Mouse (Mus musculus) hindbrain, embryonic 12.5 days (tissue): ENCODE data around the gene Slc25a42. TPM values are rescaled to one million over a fixed set of nuclear protein-coding genes. Genes with fewer than 3 reads are reported as not detected.

Experiments used
- ATAC-seq: fragments of 200-750 bp; cut with Nextera tagmentation; 2 replicates; pipeline ENCODE4 v1.8.0; 2017; ENCODE audit warnings: moderate TSS enrichment; ENCODE audit not compliant: low FRiP score
- H3K27ac ChIP-seq: fragments of 300-500 bp; sonication (generic); 2 replicates; pipeline ENCODE4 v1.5.1; 2016; ENCODE audit warnings: mild to moderate bottlenecking
- H3K27me3 ChIP-seq: fragments of 300-500 bp; sonication (generic); 2 replicates; pipeline ENCODE4 v1.6.1; 2016; ENCODE audit warnings: mild to moderate bottlenecking
- H3K36me3 ChIP-seq: fragments of 300-500 bp; sonication (generic); 2 replicates; pipeline ENCODE4 v1.6.1; 2016; ENCODE audit warnings: mild to moderate bottlenecking
- H3K4me1 ChIP-seq: fragments of 300-500 bp; sonication (generic); 2 replicates; pipeline ENCODE4 v1.6.1; 2016
- H3K4me2 ChIP-seq: fragments of 300-500 bp; sonication (generic); replicated peaks from 2 replicates; pipeline ENCODE4 v1.6.1; 2016; ENCODE audit warnings: mild to moderate bottlenecking
- H3K4me3 ChIP-seq: fragments of 300-500 bp; sonication (generic); 2 replicates; pipeline ENCODE4 v1.5.1; 2016; ENCODE audit warnings: mild to moderate bottlenecking
- H3K9ac ChIP-seq: fragments of 300-500 bp; sonication (generic); 2 replicates; pipeline ENCODE4 v1.6.1; 2016; ENCODE audit warnings: mild to moderate bottlenecking, moderate library complexity
- H3K9me3 ChIP-seq: fragments of 300-500 bp; sonication (generic); replicated peaks from 2 replicates; pipeline ENCODE4 v1.6.1; 2016; ENCODE audit warnings: mild to moderate bottlenecking
- WGBS: fragments of 180-500 bp; shearing (Covaris S2); methylation state at CpG from one replicate; pipeline ENCODE4 v1.1.7; 2016; 5-methylcytosine and 5-hydroxymethylcytosine counted together
- polyA plus RNA-seq: library from polyadenylated mRNA; unstranded; fragments of >200 nt; fragmentation: Nextera tagmentation; extraction: Ambion mirVana; gene quantifications from 2 replicates; pipeline ENCODE4 v1.2.1, GENCODE M21; 2016

Slc25a42 gene
- polyA plus RNA-seq, 1 experiment from 2014 or later = 4.3 TPM

- no peak overlapping the region for H3K4me3 ChIP-seq
- H3K36me3 ChIP-seq = no peaks in the 10 kb centered on the region
- H3K27me3 ChIP-seq = peaks cover 21% of the 10 kb centered on the region
- no peak for ATAC-seq
- H3K4me1 ChIP-seq = peaks cover 7% of the 10 kb centered on the region
- H3K9me3 ChIP-seq = no peaks in the 10 kb centered on the region
- no peak overlapping the region for H3K27ac ChIP-seq
- H3K4me2 ChIP-seq = no peak overlapping the region
- H3K9ac ChIP-seq = no peak overlapping the region
- 56% methylated on average over 13 of the region's 13 CpGs for WGBS
Observed at GRCm38 (mm10) chr8:70160015-70160414, 52.1 kb downstream of the Slc25a42 start.

GRCm38 (mm10) chr8:70159211-70159610 lies 52.9 kb downstream of the Slc25a42 start:
- Histone ChIP-seq H3K4me1 (peaks cover 7% of the 10 kb centered on the region), H3K4me2 (no peak overlapping the region), H3K27me3 (peaks cover 16% of the 10 kb centered on the region), H3K9ac (no peak overlapping the region), H3K9me3 (no peaks in the 10 kb centered on the region), H3K4me3 (no peak overlapping the region), H3K27ac (no peak overlapping the region), H3K36me3 (no peaks in the 10 kb centered on the region)
- 80% methylated on average over 4 of the region's 4 CpGs for WGBS
- ATAC-seq = no peak

GRCm38 (mm10) chr8:70158069-70158853 lies 53.8 kb downstream of the Slc25a42 start:
- peak overlapping the region; percentile 48 for H3K4me3 ChIP-seq
- peak overlapping the region; percentile 71 for H3K4me2 ChIP-seq
- peaks cover 7% of the 10 kb centered on the region for H3K4me1 ChIP-seq
- 13% methylated on average over 40 of the region's 40 CpGs for whole genome bisulfite sequencing
- no peaks in the 10 kb centered on the region for H3K9me3 ChIP-seq
- H3K36me3 ChIP-seq = no peaks in the 10 kb centered on the region
- peaks cover 16% of the 10 kb centered on the region for H3K27me3 ChIP-seq
- peak overlapping the region; percentile 64 for H3K9ac ChIP-seq
- peak; percentile 93 for ATAC-seq
- H3K27ac ChIP-seq = no peak overlapping the region

GRCm38 (mm10) chr8:70157240-70157800 lies 54.8 kb downstream of the Slc25a42 start:
- no peak overlapping the region for H3K4me2 ChIP-seq
- H3K4me3 ChIP-seq = no peak overlapping the region
- peaks cover 12% of the 10 kb centered on the region for H3K4me1 ChIP-seq
- no peaks in the 10 kb centered on the region for H3K36me3 ChIP-seq
- no peaks in the 10 kb centered on the region for H3K9me3 ChIP-seq
- peaks cover 16% of the 10 kb centered on the region for H3K27me3 ChIP-seq
- ATAC-seq = no peak
- H3K27ac ChIP-seq = no peak overlapping the region
- H3K9ac ChIP-seq = no peak overlapping the region
- 90% methylated on average over 1 of the region's 1 CpGs for WGBS

- no peaks in the 10 kb centered on the region for H3K36me3 ChIP-seq
- 12% methylated on average over 22 of the region's 22 CpGs for WGBS
- peak overlapping the region; percentile 44 for H3K4me2 ChIP-seq
- H3K4me3 ChIP-seq = no peak overlapping the region
- peaks cover 16% of the 10 kb centered on the region; the same call in 1 of the 2 replicates for H3K27me3 ChIP-seq
- H3K27ac ChIP-seq = no peak overlapping the region
- H3K4me1 ChIP-seq = peaks cover 10% of the 10 kb centered on the region
- no peaks in the 10 kb centered on the region for H3K9me3 ChIP-seq
- no peak overlapping the region for H3K9ac ChIP-seq
- ATAC-seq = peak; percentile 91
Observed at GRCm38 (mm10) chr8:70152537-70153257, 59.4 kb downstream of the Slc25a42 start.

- no peak for ATAC-seq
- H3K4me2 ChIP-seq = peak overlapping the region; percentile 19; the same call in 1 of the 2 replicates
- H3K9me3 ChIP-seq = no peaks in the 10 kb centered on the region
- H3K9ac ChIP-seq = no peak overlapping the region
- H3K4me1 ChIP-seq = peaks cover 10% of the 10 kb centered on the region
- H3K36me3 ChIP-seq = peaks cover 25% of the 10 kb centered on the region
- H3K27ac ChIP-seq = no peak overlapping the region
- no peak overlapping the region for H3K4me3 ChIP-seq
- WGBS = 19% methylated on average over 13 of the region's 13 CpGs
- peaks cover 6% of the 10 kb centered on the region; the same call in 1 of the 2 replicates for H3K27me3 ChIP-seq
Observed at GRCm38 (mm10) chr8:70150158-70150557, 61.9 kb downstream of the Slc25a42 start.

DNA sequence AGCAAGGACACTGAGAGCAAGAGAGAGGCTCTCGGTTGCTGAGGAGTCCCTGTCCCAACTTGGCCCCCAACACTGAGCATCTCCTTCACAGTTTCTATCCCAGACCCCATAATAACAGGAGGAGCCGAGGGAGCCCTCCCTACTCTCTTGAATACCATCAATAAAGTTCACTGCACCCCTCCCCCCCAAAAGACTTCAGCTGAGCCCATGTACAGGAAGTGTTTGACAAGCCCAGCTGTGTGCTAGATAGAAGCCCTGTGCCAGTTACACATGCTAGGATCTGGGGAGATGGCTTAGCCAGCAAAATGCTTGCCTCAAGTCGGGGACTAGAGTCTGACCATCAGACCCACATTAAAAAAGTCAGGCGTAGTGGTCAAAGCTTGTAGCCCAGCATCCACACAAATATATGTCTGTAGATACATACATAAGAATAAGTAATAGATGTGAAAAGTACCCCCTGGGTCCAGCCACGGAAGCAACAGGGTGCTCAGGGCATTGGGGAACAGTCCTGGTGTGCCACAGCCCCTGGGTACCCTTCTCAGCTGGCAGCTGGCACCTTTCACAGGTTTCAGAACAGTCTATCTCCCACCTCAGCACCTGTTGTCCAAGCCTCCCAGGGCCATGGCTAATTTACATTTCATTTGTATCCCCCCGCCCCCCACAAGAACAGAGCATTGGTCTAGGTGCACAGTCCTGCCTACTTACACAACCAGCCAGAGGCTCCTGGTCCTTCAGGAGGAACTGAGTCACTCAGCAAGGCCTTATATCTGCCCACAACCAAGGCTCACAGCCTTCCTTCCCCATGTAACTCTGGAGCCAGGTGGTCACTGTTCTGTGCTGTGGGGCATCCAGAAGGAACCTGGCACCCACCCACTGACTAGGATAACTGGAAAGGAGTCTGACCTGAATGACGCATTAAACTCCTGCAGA lies 64.2 kb downstream of the Slc25a42 start:
- H3K27ac ChIP-seq = no peak overlapping the region
- no peak overlapping the region for H3K4me2 ChIP-seq
- 86% methylated on average over 7 of the region's 7 CpGs for WGBS
- H3K9ac ChIP-seq = no peak overlapping the region
- H3K4me1 ChIP-seq = peaks cover 10% of the 10 kb centered on the region
- ATAC-seq = no peak
- H3K36me3 ChIP-seq = peaks cover 45% of the 10 kb centered on the region
- no peaks in the 10 kb centered on the region for H3K9me3 ChIP-seq
- peaks cover 6% of the 10 kb centered on the region; the same call in 1 of the 2 replicates for H3K27me3 ChIP-seq
- H3K4me3 ChIP-seq = no peak overlapping the region

- peaks cover 49% of the 10 kb centered on the region for H3K36me3 ChIP-seq
- H3K4me2 ChIP-seq = peak overlapping the region; percentile 83
- H3K4me1 ChIP-seq = peaks cover 21% of the 10 kb centered on the region
- H3K4me3 ChIP-seq = peak overlapping the region; percentile 73
- peak overlapping the region; percentile 85 for H3K27ac ChIP-seq
- ATAC-seq = no peak
- no peaks in the 10 kb centered on the region for H3K9me3 ChIP-seq
- 16% methylated on average over 9 of the region's 9 CpGs for WGBS
- H3K27me3 ChIP-seq = no peaks in the 10 kb centered on the region
- H3K9ac ChIP-seq = peak overlapping the region; percentile 79
Observed at GRCm38 (mm10) chr8:70139981-70140380, 72.1 kb downstream of the Slc25a42 start.

- Histone ChIP-seq H3K4me2 (peak within 1 kb of the TSS; percentile 83), H3K9me3 (no peaks in the 10 kb centered on the region), H3K36me3 (peaks cover 49% of the 10 kb centered on the region), H3K27me3 (no peaks in the 10 kb centered on the region), H3K4me3 (peak within 1 kb of the TSS; percentile 73), H3K4me1 (peaks cover 21% of the 10 kb centered on the region), H3K9ac (peak within 1 kb of the TSS; percentile 79), H3K27ac (peak within 1 kb of the TSS; percentile 85)
- ATAC-seq = peak; percentile 98
- WGBS = under 1% methylated on average over 46 of the region's 46 CpGs
Observed at GRCm38 (mm10) chr8:70139026-70139857, 72.9 kb downstream of the Slc25a42 start, which contains the start of the genes Rfxank, Borcs8 and Mef2b. Gene Rfxank, minus strand, starts transcription at chr8:70139154. Gene Borcs8, plus strand, starts transcription at chr8:70139499. Gene Mef2b, plus strand, starts transcription at chr8:70139711.

- no peaks in the 10 kb centered on the region for H3K27me3 ChIP-seq
- H3K4me1 ChIP-seq = peaks cover 21% of the 10 kb centered on the region
- ATAC-seq = no peak
- H3K36me3 ChIP-seq = peaks cover 50% of the 10 kb centered on the region
- no peaks in the 10 kb centered on the region for H3K9me3 ChIP-seq
- peak overlapping the region; percentile 41 for H3K9ac ChIP-seq
- H3K4me3 ChIP-seq = peak overlapping the region; percentile 73
- H3K27ac ChIP-seq = no peak overlapping the region
- 79% methylated on average over 4 of the region's 4 CpGs for WGBS
- H3K4me2 ChIP-seq = peak overlapping the region; percentile 83
Observed at GRCm38 (mm10) chr8:70137890-70138289, 74.2 kb downstream of the Slc25a42 start.

DNA sequence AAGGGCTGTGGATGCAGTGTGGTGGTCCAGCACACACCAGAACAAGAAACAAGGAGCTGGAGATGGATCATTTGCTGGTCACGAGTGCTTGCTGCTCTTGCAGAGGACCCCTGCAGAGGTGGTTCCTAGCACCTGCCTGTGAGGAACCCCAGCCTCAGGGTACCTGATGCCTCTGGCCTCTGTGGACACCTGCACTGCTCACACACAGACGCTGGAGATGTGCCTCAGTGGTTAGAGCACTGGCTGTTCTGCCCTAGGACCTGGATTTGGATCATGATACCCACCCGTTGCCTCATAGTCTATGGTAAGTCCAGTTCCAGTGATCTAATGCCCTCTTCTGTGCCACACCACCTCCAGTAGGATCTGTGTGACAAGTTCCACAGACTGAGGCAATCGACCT lies 75.5 kb downstream of the Slc25a42 start:
- Histone ChIP-seq H3K9ac (no peak overlapping the region), H3K27ac (no peak overlapping the region), H3K4me1 (peaks cover 27% of the 10 kb centered on the region), H3K9me3 (no peaks in the 10 kb centered on the region), H3K4me3 (no peak overlapping the region), H3K27me3 (no peaks in the 10 kb centered on the region), H3K4me2 (no peak overlapping the region), H3K36me3 (peaks cover 46% of the 10 kb centered on the region)
- ATAC-seq = no peak
- WGBS = 91% methylated on average over 4 of the region's 4 CpGs
